Mouse (Mus musculus): Measurements from ENCODE around the gene Glt28d2.
A peak's percentile ranks its signal among the peaks of the same experiment; 100 is the strongest.

Gene Glt28d2

DNA sequence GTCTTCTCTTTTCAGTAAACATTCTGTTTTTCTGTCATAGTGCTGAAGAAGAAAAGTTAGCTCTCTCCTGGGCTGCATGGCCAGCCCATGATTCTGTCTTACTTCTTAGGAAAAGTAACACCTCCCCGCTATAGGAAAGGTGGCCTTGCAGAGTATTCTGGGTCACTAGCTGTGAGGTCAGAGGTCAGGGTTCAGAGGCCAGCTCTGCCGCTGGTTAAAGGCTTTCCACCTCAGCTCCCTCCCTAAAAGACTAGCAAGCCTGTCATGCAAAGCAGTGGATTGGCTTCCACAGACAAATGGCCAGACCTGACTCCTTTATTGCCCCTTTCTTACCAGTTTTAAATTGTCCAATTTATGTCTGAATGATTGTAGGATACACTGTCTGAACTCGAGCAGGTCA lies 23.3 kb downstream of the Glt28d2 start:
- no peak for DNase-seq

DNA sequence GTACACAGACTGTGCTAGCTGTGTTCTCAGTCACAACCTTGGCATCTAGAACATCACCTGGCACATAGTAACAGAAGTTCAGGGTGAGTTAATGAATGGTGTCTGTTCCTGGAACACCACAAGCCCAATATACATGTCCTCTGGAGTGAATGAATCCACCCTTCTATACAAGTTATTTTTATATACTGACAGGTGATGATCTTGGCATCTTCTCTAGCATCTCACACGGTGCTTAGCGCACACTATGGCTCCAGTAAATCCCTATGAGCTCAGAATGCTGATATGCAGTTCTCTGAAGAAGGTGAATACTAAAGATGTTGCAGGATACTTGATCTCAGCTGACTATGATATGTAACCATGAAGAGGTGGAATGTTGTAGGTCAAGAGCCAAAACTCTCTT lies 24.4 kb downstream of the Glt28d2 start:
- no peak for DNase-seq

DNA sequence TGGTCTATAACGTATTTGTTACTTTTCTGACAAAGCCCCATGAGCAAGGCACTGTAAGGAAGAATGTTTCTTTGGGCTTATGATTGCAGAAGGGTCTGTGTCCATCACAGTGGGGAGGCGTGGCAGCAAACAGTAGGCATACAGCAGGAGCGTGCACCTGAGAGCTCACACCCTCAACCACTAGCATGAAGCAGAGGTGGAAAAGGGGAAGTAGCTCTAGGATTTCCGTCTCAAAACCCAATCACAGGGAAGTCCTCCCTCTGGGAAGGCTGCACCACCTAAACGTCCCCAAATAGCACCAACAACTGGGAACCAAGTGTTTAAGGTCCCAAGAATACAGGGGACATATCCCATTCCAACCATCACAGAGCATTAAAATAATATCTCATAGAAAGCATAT lies 26.3 kb downstream of the Glt28d2 start:
- DNase-seq: no peak

DNA sequence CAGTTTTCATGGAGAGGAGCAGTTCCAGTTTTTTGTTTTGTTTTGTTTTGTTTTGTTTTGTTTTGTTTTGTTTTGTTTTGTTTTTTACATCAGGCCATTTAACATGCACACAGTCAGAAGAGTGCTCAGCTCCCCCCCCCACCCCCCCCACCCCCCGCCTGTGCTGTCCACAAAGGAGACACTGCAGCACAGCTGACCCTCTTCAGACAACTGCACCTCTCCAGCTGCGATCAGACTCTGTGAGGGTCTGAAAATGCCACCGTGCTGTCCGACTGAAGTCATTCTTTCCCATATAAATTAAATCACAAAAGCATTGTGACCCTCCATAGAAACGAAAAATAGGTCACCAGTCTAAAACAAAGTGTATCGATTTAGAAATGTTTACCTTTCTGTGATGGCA lies 28.0 kb downstream of the Glt28d2 start:
- DNase-seq: no peak

DNA sequence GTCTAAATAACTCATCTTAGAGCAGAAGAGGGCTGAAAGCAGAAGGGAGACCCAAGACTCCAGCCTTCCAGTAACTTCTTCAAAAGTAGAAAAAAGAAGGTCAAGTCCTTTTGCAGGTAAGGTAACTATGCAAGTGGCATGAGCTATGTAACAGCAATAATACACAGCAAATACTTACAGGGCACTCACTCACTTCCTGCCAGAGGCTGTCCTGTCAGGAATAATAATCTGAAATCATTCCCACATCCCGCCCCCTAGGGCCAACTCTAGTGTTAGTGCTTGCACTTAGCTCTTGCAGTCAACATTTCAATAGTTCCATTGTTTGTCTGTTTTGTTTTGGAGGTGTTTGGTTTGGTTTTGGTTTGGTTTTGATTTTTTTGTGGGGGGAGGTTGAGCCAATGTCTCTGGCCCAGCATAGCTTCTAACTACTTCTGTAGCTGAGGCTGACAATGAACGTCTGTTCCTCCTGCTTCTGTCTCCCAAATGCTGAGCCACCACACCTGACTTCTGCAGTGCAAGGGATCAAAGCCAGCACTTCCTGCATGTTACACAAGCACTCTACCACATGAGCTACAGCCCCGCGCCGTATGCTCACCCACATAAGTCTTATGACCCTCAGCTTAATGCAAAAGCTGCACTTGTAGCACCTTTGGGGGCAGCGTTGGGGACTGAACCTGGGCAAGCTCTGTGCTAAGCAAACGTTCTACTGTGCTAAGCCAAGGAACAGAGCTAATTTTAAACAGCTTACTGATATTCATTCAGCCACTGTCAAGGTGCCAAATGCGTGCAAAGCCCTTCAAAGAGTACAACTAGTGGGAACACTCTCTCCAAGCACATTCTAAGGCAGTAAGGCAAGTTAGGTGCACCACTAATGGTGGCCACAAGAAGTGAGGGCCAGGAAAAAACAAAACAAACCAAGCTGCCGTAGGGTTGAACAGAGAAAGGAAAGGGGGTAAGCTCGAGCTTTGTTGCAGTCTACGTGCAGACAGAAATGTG lies 28.9 kb downstream of the Glt28d2 start:
- DNase-seq: peak; percentile 56

DNA sequence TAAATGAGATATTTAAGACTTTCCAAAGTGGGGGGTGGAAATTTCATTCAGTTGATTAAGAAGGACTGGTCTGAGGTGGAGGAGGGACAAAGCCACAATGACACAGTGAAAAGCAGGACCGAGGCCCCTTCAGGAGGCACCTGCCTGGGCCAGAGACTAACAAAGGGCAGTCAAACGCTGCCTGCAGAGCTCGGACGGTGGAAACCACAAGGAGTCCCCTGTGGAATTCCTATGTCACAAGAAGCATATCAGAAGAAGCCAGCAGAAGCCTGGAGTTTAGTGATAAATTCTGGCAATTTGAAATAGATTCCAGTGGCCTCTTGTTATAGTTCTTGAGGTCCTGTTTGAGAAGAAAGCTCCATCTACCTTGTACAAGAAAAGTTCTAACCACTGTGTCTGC lies 30.2 kb downstream of the Glt28d2 start:
- DNase-seq: no peak

DNA sequence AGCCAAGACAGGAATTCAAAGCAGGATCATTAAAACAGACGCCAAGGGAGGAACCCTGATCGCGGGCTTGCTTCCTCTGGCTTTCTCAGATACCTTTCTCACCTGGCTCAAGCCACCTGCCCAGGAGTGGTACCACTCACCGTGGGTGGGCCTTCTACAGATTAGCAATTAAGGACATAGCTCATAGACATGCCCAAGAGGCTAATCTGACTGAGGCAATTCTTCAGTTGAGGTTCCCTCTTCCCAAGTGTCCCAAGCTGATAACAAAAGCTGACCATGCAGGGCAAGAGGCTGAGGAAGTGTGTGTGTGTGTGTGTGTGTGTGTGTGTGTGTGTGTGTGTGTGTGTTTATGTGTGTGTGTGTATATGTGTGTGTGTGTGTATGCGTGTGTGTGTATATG lies 31.4 kb downstream of the Glt28d2 start:
- DNase-seq: no peak

DNA sequence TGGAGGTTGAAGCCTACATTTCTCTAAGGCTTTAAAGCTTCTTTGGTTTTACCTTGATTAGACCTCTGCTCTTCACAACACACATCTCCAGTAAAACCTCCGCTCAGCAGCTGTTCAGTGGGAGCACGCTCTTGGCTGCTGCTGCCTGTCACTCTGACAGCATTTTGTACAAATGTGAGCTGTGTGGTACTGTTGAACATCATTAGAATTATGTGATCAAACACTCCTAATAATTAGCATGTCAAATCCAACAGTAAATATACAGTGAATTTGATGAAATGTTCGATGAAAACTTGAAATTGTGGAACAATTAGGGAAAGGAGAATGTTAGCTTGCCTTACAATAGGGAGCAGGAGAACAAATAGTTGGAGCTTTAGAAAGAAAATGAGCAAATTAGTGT lies 32.3 kb downstream of the Glt28d2 start:
- DNase-seq: no peak

DNA sequence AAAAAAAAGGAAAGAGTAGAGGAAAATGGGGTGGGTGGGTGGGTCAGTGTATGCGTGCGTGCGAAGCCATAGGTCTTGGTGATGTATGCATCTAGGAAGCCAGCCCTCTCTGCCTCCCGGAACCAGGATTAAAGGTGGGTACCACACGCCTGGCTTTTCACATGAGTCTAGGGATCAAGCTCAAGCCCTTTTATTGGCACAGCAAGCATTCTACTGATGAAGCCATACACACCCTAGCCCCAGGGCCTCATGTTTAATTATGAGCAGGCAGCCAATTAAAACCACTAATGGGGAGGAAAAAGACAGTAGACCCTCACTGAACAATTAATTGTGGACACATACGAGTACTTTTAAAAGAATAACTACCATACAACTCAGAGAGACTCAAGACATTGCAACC lies 33.2 kb downstream of the Glt28d2 start:
- DNase-seq: no peak

DNA sequence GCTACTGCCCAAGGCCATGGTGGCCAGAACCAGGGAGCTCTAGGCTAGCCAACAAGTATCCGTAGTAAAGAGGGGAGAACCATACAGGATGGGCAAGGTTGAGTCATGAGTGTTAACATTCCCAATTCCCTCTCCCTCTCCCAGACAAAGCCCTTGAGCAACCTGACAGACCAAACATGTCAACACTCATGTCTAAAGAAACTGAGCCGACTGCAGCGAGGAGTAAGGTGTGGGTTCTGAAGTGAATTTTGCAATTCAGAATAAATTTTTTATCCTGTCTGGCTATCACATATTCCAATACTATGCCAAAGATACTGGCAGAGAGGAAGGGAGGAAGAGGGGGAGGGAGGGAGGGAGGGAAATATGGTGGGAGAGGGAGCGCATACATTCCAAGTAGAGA lies 33.6 kb downstream of the Glt28d2 start:
- no peak for DNase-seq

DNA sequence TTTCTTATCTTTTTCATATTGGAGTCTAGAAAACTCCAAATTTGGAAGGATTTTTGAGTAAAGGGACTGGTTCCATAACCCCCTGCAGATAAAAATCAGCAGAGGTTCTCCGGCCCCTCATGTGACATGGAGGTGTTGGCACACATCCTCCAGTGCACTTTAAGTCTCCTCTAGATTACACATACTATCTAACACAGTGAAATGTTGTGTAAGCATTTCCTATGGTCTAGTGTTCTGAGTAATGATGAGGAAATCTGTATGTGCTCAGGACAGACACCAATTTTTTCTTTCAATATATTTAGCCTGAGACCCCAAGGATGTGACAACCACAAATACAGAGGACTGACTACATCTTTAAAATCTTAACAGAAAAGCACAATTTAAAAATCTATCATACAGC lies 37.2 kb downstream of the Glt28d2 start:
- no peak for DNase-seq

DNA sequence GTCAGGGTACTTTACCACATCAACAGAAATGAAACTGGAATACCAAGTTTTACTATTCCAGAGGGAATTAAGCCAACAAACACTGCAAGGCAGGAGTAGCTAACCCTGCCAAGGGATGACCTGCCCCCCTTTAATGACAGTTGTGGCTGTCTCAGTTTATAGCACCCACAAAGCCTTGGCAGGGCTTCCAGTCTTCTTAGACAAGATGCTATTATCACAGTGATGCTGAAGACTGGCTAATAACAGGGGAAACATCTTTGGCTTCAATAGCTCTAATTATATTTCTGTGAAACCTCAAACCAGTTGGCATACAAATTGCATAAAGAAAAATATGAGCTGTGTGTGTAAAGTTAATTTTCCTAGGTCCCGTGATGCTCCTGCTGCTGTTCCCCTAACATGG lies 41.0 kb downstream of the Glt28d2 start:
- DNase-seq: no peak

DNA sequence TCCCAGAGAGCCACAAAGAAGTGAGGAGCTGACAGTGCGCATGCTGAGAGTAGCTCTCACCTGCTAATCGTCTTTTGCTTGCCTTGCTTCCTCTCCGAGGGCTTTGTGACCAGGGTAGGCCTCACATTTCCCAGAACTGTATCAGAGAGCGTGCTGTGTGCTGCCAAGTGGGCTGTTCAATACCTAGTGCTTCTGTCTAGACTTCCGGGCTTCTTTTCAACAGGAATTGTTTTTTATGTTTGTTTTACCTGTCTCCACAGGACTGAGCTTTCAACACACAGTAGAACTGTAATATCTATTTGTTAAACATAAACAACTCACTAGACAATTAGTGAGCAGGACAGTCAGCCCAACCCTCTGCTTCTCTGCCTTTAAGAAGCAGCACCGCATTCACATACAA lies 42.0 kb downstream of the Glt28d2 start:
- DNase-seq: no peak

DNA sequence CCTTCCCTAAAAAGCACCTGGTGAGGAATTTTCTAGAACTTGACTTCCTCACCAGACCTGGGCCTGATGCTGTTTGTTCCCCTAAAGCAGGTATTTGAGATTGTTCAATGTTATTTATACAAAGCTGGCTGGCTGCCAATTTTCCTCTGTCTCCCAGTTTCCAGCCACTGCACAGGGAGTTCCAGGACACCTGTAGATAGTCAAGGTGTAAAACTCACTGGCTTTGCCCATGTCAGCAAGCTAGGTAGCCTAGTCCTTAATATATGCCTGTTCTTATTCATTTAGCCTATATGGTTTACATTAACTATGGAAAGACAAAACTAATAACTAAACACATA lies 44.5 kb downstream of the Glt28d2 start:
- peak; percentile 40 for DNase-seq

DNA sequence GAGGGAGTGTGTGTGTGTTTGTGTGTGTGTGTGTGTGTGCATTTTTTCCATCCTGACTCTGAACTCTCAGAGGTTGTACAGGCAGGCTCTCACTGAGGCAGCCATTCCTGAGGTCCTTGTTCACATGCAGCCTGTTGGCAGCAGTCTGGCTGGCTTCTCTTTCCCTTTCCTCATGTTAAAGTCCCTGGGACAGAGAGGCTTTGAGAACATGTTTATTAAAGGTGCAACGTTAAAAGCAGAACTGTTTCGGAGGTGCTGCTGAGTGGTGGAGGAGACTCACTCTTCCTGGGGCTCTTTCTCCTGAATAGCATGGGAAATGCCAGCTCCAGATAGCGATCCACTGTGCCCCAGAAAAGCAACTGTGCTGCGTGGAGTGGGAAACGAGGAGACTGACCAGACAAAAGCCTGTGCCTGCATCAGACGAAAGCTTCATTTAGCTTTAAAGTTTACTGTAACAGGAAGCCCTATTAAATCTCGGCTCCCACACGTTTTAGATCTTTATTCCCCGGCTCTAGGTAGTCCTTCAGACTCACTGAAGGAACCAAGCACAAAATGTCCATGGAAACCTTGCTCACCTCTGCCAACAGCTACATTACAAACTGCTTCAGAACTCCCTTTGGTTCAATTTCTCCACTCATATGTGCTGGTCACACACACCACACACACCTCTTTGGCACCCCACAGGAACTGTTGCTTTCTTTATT lies 45.0 kb downstream of the Glt28d2 start:
- DNase-seq: no peak

DNA sequence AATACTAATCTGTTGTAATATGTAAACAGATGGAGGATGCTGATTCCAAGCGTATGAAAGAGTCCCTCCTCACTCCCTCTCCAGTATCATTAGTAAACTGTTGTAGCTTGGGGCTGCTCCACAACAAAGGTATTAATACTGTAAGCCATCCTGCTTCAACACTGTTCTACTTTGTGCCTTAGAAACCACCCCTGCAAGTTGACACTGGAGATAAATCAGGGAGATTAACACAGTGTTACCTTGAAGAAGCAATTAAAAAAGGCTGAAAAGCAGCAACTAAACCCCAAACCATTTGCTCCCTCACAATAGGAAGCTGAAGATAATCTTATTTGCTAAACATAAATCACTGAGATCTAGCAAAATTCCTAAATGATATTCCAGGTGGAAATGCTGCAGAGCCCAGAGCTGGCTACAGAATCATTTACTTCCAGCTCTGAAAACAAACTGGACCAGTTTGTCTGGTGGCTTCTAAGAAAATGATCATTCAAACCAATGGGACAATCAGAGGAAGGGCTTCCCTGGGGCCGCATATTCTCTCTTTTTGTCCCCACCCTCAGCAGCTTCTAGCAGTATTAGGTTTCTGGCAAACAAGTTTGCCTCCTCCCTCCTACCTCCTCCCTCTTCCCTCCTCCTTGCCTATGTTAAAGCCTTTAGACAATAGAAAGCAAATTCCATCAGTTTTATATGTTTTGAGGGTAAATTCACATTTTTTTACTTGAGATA lies 45.7 kb downstream of the Glt28d2 start:
- no peak for DNase-seq

DNA sequence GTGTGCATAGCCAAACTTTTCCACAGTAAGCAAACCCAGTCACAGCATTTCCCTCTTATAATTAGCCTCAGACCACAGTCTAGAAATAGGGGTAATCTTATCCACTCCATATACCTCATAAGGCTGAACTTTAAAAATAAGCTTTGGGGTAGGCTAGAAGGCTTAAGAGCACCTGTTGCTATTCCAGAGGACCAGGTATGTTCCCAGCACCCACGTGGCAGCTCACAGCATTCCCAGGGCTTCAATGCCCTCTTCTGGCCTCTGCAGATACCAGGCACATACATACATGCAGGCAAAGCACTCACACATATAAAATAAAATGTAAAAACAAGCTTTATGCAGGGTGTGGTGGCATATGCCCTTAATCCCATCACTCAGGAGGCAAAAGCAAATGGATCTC lies 53.7 kb downstream of the Glt28d2 start:
- DNase-seq: no peak

DNA sequence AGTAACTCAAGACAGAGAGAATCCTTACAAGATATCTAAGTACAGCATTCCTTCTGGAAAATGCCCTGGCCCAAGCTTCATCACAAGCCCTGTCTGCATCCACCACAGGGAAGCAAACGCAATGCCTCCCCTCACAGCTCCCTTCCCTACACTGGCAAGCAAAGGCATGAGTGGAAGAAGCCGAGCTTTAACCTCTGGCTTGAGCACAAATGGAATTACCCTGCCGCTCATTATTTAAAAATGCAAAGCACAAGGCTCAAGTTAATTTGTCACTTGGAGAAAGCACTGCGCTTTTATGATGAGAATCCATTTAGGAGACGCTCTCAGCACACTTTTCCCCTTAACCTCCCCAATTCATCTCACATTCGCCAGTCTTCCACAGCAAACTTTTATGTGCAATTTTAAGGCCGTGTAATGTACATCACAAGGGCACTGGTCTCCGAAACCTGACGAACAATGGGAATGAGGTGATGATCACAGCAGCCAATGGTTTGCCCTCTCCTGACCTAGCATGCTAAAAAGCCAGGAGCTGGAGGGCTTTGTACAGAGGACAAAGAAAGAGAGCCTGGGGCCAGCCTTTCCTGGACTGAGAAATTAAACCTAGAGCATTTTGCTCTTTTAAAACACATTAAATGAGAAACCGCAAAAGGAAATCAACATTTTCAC lies 54.7 kb downstream of the Glt28d2 start:
- no peak for DNase-seq

DNA sequence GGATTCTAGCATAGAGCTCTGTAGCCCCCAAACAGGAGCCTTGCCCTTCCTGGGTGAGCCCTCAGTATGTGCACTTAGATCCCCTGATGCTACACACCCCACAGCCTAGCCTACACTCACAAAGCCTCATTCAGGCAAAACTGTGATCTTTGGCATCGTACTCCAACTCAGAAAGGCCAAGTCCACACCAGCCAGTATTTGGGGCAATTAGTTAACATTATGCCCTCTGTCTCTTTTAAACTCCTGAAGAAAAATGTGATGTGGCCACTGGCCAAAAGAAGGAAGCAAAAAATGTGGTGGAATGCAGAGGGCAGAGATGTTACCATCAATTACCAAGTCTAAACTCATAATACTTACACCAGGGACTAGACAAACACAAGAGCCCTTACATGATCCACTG lies 55.5 kb downstream of the Glt28d2 start:
- no peak for DNase-seq

DNA sequence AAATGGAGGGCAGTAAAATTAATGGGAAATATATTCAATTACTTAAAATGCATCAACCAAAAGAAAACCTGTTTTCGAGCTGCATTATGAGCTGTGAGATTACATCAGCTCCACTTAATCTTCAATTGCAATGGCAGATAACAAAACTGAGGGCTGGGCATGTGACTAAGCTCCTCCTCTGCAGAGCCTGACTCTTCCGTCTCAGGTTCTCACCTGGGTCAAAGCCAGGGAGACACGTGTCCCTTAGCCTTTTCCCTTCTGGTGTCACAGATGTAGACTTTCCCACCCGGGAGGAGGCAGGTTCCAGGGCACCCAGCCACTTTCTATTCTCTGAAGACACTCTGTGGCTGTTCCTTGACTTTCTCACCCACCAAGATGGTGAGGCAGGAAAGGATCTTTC lies 58.3 kb downstream of the Glt28d2 start:
- peak; percentile 19 for DNase-seq

DNA sequence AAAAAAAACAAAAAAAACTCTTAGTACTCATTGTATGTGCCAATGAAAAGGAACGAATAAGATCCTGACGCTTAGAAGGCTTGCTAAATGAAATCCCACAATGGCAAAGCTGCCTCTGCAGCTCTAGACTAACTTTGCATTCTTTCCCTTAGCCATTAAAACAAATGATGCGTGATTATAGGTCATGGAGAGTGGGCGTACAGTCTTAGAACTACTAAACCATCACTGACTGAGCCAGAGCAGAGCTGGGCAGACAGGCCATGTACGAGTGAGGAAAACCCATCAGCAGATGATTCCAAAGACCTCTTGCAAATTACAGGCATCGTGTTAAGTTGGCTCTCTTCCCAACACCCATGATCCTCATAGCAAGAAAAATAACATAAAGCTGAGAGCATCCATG lies 59.5 kb downstream of the Glt28d2 start:
- no peak for DNase-seq

DNA sequence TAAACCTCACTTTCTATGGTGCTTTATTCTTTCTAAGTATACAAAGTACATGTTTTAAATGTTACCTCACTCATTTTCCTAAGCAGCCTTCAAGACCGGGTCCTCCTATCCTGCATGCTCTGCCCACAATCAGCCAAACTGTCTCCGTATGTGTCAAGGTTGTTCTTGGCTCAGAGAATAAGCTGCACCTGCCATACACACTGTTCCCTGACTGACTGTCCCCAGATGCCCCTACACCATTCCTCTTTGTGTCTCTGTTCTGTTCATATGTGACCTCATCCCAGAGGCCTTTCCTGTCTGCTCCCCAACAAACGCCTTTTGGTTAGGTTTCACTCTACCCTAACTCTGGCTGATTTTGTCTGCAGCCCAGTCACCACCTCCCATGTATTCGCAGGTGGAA lies 60.0 kb downstream of the Glt28d2 start:
- DNase-seq: no peak

DNA sequence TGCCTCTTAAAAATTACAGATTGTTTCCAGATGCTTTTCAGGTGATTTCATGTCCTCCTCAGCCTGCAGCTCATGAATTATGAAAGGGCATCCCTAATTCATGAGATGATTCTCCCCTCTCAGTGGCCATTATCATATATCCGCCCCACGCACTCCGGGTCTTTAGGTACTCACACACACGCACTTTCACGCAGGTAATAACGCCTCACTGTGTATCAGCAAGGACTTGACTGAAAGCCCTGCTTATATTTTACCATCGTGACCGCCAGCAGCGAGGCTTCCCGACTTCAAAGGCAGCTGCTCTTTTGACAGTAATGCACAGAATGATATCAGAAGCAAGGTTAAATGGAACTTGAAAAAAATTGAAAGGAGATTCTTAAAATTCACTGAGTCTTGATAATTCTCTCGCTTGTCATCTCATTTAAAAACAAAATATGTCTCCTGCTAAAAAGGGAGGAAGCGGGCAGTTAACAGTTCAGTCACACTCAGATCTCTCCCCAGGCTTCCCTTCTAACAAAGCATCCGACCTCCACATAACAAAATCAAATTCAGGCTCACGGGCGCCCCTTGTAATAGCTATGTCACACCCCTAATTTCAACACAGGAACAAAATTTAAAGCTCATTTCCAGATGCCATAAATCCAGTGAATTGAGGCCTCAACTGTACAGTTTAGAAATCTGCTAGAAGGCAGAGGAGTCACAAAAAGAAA lies 66.3 kb downstream of the Glt28d2 start:
- DNase-seq: no peak
